Mouse (Mus musculus): ENCODE results near the gene Rasa2. TPM values are rescaled to one million over a fixed set of nuclear protein-coding genes. Genes with fewer than 3 reads are reported as not detected.
"Not testable (repeated sequence)": the region's sequence is repeated elsewhere in the genome, so short reads cannot be mapped to it uniquely, and the experiment has no call there.

Rasa2 gene
- polyA plus RNA-seq, 1 experiment from 2014 or later, result 4.3 TPM

GRCm38 (mm10) chr9:96660510-96661244, 29.3 kb upstream of the Rasa2 start:
- 71% methylated on average over 10 of the region's 10 CpGs for WGBS (ENCODE audit: insufficient replicate concordance)
- no peaks in the 10 kb centered on the region for H3K9me3 ChIP-seq (replicated peaks)
- no peak overlapping the region for H3K9ac ChIP-seq
- H3K4me1 ChIP-seq, result no peaks in the 10 kb centered on the region
- no peak overlapping the region for H3K27ac ChIP-seq
- no peaks in the 10 kb centered on the region for H3K27me3 ChIP-seq (replicated peaks)
- H3K4me3 ChIP-seq, result no peak overlapping the region
- H3K4me2 ChIP-seq, result no peak overlapping the region
- no peaks in the 10 kb centered on the region for H3K36me3 ChIP-seq
- ATAC-seq, result no peak

- no peak overlapping the region for H3K4me2 ChIP-seq
- no peak for ATAC-seq
- 38% methylated on average over 2 of the region's 2 CpGs for WGBS (ENCODE audit: insufficient replicate concordance)
Measured at GRCm38 (mm10) chr9:96659801-96660200, 28.4 kb upstream of the Rasa2 start.

GRCm38 (mm10) chr9:96653538-96653937, 22.1 kb upstream of the Rasa2 start:
- 34% methylated on average over 4 of the region's 4 CpGs for WGBS (ENCODE audit: insufficient replicate concordance)

More at GRCm38 (mm10) chr9:96659801-96660200, 28.4 kb upstream of the Rasa2 start:
- no peak overlapping the region for H3K27ac ChIP-seq
- H3K27me3 ChIP-seq (replicated peaks), result no peaks in the 10 kb centered on the region
- H3K9ac ChIP-seq, result no peak overlapping the region
- H3K9me3 ChIP-seq (replicated peaks), result no peaks in the 10 kb centered on the region
- no peak overlapping the region for H3K4me3 ChIP-seq
- H3K4me1 ChIP-seq, result no peaks in the 10 kb centered on the region
- H3K36me3 ChIP-seq, result no peaks in the 10 kb centered on the region

DNA sequence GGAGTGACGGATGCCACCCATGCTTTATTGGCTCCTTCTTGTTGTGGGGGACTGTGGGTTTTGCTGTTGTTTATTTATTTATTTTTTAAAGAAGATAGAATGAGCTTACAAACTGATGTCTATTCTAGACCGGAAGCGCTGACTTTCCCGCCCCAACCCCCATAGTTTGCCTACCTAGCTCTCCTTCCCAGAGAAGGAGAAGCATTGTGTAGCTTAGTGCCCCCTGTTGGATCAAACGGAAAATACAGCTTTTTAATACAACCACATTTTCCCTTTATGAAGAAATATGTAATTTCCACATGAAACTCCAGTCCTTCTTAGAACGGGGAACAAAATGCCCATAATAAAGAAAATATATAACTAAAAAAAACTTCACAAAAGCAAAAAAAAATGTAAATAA, 21.3 kb upstream of the Rasa2 start:
- 39% methylated on average over 6 of the region's 6 CpGs for WGBS (ENCODE audit: insufficient replicate concordance)
- Histone ChIP-seq H3K4me2 (no peak overlapping the region), H3K9ac (no peak overlapping the region), H3K4me3 (no peak overlapping the region), H3K4me1 (no peaks in the 10 kb centered on the region), H3K27me3 (replicated peaks) (0 out of 2 replicates have a peak, but pooled peaks cover 10% of the 10 kb centered on the region), H3K9me3 (replicated peaks) (no peaks in the 10 kb centered on the region), H3K27ac (no peak overlapping the region), H3K36me3 (no peaks in the 10 kb centered on the region)
- ATAC-seq, result no peak

More at GRCm38 (mm10) chr9:96653538-96653937, 22.1 kb upstream of the Rasa2 start:
- Histone ChIP-seq H3K4me1 (no peaks in the 10 kb centered on the region), H3K4me3 (no peak overlapping the region), H3K27me3 (replicated peaks) (0 out of 2 replicates have a peak, but pooled peaks cover 9% of the 10 kb centered on the region), H3K36me3 (no peaks in the 10 kb centered on the region), H3K9me3 (replicated peaks) (no peaks in the 10 kb centered on the region), H3K27ac (no peak overlapping the region), H3K4me2 (no peak overlapping the region), H3K9ac (no peak overlapping the region)
- no peak for ATAC-seq

- H3K9ac ChIP-seq, result no peak overlapping the region
- no peak overlapping the region for H3K27ac ChIP-seq
- ATAC-seq, result no peak
- no peak overlapping the region for H3K4me3 ChIP-seq
- 0 out of 2 replicates have a peak, but pooled peaks cover 10% of the 10 kb centered on the region for H3K27me3 ChIP-seq (replicated peaks)
- no peaks in the 10 kb centered on the region for H3K4me1 ChIP-seq
- 30% methylated on average over 7 of the region's 7 CpGs for WGBS (ENCODE audit: insufficient replicate concordance)
- H3K9me3 ChIP-seq (replicated peaks), result no peaks in the 10 kb centered on the region
- no peak overlapping the region for H3K4me2 ChIP-seq
- H3K36me3 ChIP-seq, result no peaks in the 10 kb centered on the region
Measured at GRCm38 (mm10) chr9:96650807-96651206, 19.4 kb upstream of the Rasa2 start.

DNA sequence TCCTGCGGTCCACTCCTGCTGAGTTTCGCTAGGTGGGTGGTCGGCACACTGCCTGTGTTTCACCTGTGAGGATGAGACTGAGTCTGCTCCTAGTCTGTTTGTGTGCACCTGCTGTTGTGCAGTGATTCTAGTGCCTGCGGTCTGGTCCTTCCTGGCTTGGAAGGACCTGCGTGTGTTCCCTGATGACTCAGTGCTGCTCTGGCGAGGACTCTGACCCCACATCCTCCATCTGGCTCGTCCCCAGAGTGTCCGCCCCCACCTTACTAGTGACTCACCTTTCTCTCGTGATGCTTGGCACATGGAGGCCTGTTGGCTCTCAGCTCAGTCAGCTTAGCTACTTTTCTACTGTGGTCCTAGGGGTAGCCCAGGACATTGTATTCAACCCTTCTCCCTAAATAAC, 18.5 kb upstream of the Rasa2 start:
- H3K36me3 ChIP-seq, result no peaks in the 10 kb centered on the region
- no peak overlapping the region for H3K4me2 ChIP-seq
- peaks cover 10% of the 10 kb centered on the region; the same call in 1 of the 2 replicates for H3K27me3 ChIP-seq (replicated peaks)
- H3K4me3 ChIP-seq, result no peak overlapping the region
- H3K9ac ChIP-seq, result no peak overlapping the region
- H3K9me3 ChIP-seq (replicated peaks), result no peaks in the 10 kb centered on the region
- no peak for ATAC-seq
- no peak overlapping the region for H3K27ac ChIP-seq
- no peaks in the 10 kb centered on the region for H3K4me1 ChIP-seq
- WGBS (ENCODE audit: insufficient replicate concordance), result 44% methylated on average over 9 of the region's 9 CpGs

DNA sequence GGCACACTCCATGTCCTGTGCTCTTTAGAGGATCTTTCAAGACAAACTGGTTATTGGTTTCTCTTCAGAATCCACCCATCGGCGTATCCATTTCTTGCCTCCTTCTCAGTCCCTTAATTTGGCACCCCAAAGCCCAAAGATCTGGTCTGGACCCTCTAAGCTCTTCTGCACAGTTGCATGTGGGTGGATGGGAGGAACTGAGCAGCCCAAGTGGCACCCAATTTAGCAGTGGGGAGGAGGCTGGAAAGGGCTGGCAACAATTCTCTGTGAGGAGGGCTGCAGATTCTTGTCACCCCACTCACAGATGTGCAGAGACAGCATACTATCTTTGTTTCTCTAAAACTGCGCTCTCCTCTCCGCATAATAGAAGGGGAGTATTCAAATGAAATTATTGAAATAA, 17.9 kb upstream of the Rasa2 start:
- Histone ChIP-seq H3K36me3 (no peaks in the 10 kb centered on the region), H3K4me2 (no peak overlapping the region), H3K27ac (no peak overlapping the region), H3K4me1 (no peaks in the 10 kb centered on the region), H3K9ac (no peak overlapping the region), H3K4me3 (no peak overlapping the region), H3K9me3 (replicated peaks) (no peaks in the 10 kb centered on the region), H3K27me3 (replicated peaks) (peaks cover 10% of the 10 kb centered on the region; the same call in 1 of the 2 replicates)
- 74% methylated on average over 4 of the region's 4 CpGs for WGBS (ENCODE audit: insufficient replicate concordance)
- ATAC-seq, result no peak

DNA sequence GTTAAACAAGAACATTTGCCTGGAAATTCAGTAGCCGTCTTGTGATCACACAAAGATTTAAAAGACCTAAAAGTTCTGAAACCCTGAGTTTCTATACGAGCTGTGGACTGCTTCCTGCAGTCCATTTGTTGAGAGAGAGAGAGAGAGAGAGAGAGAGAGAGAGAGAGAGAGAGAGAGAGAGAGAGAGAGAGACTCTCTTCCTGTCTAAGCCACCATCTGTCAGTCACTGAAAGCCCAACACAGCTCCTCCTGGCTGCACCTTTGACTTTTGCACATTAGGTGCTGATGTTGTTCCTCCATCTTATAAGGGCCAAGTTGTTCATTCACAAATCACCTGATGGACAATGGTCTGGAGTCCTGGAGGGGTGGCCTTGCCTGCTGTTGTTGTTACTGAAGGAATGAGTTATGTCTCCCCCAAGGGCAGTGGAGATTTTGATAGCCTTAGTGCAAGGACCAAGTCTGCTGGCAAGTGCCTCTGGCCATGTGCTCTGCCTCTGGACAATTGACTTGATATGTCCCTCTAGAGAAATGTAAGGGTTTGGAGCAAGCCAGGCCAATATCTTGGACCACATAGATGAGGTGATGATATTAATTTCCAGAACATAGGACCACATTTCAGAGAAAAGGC, 15.4 kb upstream of the Rasa2 start:
- no peaks in the 10 kb centered on the region for H3K36me3 ChIP-seq
- WGBS (ENCODE audit: insufficient replicate concordance), result 45% methylated on average over 2 of the region's 2 CpGs
- ATAC-seq, result no peak
- H3K27me3 ChIP-seq (replicated peaks), result peaks cover 10% of the 10 kb centered on the region; the same call in 1 of the 2 replicates
- no peaks in the 10 kb centered on the region for H3K4me1 ChIP-seq
- no peak overlapping the region for H3K9ac ChIP-seq
- H3K4me3 ChIP-seq, result no peak overlapping the region
- no peak overlapping the region for H3K27ac ChIP-seq
- no peak overlapping the region for H3K4me2 ChIP-seq
- H3K9me3 ChIP-seq (replicated peaks), result no peaks in the 10 kb centered on the region

DNA sequence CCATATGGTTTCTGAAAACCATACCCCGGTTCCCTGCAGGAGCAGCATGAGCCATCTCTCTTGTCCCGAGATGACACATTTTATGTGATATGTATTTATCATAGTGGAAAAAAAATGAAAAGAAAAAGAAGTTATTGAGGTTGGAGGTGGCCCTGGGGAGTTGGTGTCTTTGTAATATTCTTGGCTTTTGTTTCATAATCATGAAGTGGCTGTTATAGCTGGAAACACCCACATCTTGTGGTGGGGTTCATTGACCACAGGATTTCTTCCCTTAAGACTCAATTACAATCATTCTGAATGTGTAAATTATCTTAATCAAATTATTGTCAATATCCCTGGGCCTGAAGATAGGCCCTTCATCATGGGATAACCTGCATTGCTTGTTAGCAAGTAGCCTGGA, 13.4 kb upstream of the Rasa2 start:
- no peaks in the 10 kb centered on the region for H3K36me3 ChIP-seq
- H3K4me1 ChIP-seq, result peaks cover 4% of the 10 kb centered on the region
- no peak overlapping the region for H3K4me2 ChIP-seq
- H3K27me3 ChIP-seq (replicated peaks), result peaks cover 7% of the 10 kb centered on the region; the same call in 1 of the 2 replicates
- no peak overlapping the region for H3K4me3 ChIP-seq
- 66% methylated on average over 2 of the region's 2 CpGs for WGBS (ENCODE audit: insufficient replicate concordance)
- no peak overlapping the region for H3K27ac ChIP-seq
- H3K9ac ChIP-seq, result no peak overlapping the region
- no peak for ATAC-seq
- no peaks in the 10 kb centered on the region for H3K9me3 ChIP-seq (replicated peaks)

DNA sequence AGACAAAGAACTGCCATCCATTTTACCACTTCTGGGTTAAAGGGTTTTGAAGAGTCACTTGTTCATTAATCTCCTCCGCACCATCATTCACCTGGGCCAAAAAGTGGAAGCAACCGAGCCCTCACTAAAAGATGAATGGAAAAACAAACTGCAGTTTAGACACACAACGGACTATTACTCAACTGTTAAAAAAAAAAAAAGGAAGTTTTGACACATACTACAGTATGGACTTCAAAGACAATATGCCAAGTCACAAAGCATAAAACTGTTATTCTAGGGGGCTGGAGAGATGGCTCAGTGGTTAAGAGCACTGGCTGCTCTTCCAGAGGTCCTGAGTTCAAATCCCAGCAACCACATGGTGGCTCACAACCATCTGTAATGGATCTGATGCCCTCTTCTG, 12.6 kb upstream of the Rasa2 start:
- ATAC-seq; H3K36me3 ChIP-seq; H3K9me3 ChIP-seq (replicated peaks); H3K4me2 ChIP-seq; H3K9ac ChIP-seq; H3K27ac ChIP-seq; H3K27me3 ChIP-seq (replicated peaks); H3K4me3 ChIP-seq: not testable (repeated sequence)
- peaks cover 13% of the 10 kb centered on the region for H3K4me1 ChIP-seq
- 71% methylated on average over 3 of the region's 3 CpGs for WGBS (ENCODE audit: insufficient replicate concordance)

- Histone ChIP-seq H3K36me3 (no peaks in the 10 kb centered on the region), H3K4me2 (no peak overlapping the region), H3K4me1 (peaks cover 31% of the 10 kb centered on the region), H3K27ac (no peak overlapping the region), H3K9ac (no peak overlapping the region), H3K9me3 (replicated peaks) (no peaks in the 10 kb centered on the region), H3K4me3 (no peak overlapping the region), H3K27me3 (replicated peaks) (0 out of 2 replicates have a peak, but pooled peaks cover 7% of the 10 kb centered on the region)
- 88% methylated on average over 7 of the region's 7 CpGs for WGBS (ENCODE audit: insufficient replicate concordance)
- ATAC-seq, result no peak
Measured at GRCm38 (mm10) chr9:96639451-96639850, 8.0 kb upstream of the Rasa2 start.

- no peak overlapping the region for H3K4me2 ChIP-seq
- no peaks in the 10 kb centered on the region for H3K9me3 ChIP-seq (replicated peaks)
- H3K36me3 ChIP-seq, result no peaks in the 10 kb centered on the region
- no peak overlapping the region for H3K4me3 ChIP-seq
- no peak overlapping the region for H3K9ac ChIP-seq
- 39% methylated on average over 7 of the region's 7 CpGs for WGBS (ENCODE audit: insufficient replicate concordance)
- ATAC-seq, result no peak
- H3K27me3 ChIP-seq (replicated peaks), result peaks cover 15% of the 10 kb centered on the region; the same call in 1 of the 2 replicates
- H3K27ac ChIP-seq, result no peak overlapping the region
- H3K4me1 ChIP-seq, result peaks cover 31% of the 10 kb centered on the region
Measured at GRCm38 (mm10) chr9:96638508-96638907, 7.1 kb upstream of the Rasa2 start.

Data from liver, embryonic 12.5 days (tissue).